Mouse (Mus musculus): ENCODE measurements around the gene Opn3.

Gene Opn3

DNA sequence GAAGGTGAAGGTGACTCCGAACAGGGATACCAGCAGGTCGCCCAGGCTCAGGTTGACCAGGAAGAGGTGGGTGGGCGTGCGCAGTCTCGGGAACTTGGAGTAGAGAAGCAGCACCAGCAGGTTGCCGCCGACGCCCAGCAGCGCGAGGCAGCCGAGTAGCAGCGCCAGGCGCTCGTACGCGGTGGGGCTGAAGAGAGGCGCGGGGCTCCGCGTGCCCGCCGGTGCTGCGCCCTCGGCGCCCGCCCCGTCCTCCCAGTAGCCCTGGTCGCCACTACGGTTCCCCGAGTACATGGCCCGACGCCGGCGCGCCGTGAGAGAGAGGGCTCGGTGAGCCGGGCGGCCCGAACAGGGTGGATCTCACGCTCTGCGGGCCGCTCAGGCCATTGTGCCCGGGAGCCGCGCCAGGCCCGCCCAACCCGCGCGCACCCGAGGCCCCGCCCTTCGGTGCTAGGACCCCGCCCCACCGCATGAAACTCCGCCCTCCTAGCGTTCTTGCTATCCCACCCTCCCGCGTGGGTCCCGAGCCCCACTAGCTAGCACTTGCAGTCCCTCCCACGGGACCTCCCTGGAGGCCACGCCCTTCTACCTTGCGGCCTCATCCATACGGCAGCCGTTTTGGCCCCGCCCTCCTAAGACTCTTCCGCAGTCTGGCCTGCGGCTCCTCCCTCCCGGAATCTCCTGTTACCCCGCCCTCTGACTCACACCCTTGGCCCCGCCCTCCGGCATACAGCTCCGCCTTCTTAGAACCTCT is at the start of gene Opn3, which contains the start of gene Chml:
TSS of gene Opn3 (minus strand) at position 531 of the 751 bp plus-strand sequence.
TSS of gene Chml (minus strand) at position 656 of the 751 bp plus-strand sequence.
- peak; percentile 97 for DNase-seq (ENCODE audit: low spot score)

DNA sequence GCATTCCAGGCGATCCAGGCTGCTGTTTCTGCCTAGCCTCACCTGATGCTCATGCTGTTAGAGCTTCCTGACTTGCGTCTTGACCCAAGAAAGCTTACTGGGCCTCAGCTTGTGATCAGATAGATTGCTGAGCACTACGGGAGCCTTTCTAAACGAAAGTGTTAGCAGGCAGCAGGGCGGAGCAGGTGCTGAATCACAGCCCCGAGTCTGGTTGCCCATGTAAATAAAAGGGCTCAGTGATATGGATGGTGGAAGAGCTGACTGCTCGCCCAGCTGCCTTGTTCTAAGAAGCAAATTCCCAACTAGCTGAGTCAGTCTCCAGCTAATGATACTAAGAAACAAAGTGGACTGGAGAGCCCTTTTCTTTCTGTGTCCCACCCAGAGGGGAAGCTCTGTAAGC is 33.2 kb upstream of the Opn3 start:
- no peak for DNase-seq (ENCODE audit: low spot score)

DNA sequence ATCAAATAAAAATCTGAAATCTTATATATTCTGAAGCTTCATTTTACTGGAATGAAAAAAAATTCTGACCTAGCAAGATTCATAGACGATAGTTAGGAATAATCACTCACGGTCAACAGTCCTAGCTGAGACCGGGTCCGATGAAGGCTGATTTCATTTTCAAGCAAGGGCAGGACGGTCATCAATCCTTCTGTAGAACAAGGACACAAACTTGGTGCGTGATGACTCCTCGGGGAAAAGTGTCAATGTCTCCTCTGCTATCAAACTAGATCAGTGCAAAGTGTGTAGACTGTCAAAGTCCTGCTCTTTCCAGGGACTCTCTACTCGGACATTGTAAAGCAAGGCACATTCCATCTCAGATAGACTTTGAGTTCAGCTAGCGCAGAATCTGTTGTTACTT is 24.3 kb upstream of the Opn3 start:
- DNase-seq (ENCODE audit: low spot score), result no peak

DNA sequence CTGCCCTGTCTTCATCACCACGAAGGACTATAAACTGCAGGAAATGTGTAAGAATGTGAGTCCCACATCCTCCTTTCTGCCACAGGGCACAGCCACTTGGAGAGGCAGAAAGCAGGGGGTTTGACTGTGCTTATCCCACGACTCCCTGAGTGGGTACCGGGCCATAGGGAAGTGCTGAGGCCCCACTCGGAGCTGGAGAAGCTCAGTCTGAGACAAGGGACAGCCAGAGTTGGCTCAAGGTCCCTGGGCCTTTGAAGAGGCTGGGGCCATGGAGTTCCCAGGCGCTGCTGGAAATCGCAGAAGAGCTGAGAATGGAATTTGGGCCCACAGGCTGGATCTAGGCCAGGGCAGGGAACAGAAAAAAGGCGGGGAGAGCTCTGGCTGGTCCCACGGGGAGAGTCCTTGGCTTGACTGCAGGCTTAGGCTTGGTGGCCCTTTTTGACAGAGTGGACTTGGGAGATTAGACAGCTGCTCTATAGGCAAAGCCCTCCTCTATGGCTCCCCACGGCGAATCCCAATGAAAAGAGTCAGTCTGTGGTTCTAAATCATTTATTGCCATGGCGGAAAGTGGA is 19.8 kb upstream of the Opn3 start:
- DNase-seq (ENCODE audit: low spot score), result no peak

DNA sequence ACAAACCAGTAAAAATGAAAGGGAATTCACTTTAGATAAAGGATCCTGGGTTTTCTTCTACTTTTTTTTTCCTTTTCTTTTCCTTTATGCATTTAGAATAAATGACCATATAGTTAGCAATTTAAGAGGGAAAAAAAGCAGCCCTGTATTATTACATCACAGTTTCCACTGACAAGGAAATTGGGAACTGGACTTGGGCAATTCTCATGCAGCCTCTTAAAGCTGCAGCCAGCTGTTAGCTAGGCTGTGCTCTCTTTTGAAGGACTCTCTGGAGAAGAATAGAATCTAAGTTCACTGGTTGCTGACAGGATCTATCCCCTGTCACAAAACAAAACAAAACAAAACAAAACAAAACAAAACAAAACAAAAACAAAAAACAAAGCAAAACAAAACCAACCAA is 15.4 kb upstream of the Opn3 start:
- DNase-seq (ENCODE audit: low spot score), result no peak

DNA sequence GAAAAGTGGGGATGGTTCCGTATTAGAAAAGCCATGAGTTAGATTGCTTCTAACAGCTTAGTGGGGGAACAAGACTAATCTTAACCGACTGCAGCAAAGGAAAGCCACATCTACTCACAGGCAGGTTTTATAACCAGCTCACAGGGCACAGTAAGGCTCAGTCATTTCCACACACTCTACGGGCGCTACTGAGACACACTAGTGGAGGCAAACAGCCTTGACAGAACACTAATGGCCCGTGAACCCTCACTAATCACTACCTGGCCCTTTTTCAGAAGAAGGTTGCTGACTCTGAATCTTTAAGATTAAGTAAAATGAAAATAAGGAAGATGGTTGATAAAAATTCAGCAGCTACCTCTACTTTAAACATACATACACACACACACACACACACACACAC is 15.0 kb upstream of the Opn3 start:
- no peak for DNase-seq (ENCODE audit: low spot score)

DNA sequence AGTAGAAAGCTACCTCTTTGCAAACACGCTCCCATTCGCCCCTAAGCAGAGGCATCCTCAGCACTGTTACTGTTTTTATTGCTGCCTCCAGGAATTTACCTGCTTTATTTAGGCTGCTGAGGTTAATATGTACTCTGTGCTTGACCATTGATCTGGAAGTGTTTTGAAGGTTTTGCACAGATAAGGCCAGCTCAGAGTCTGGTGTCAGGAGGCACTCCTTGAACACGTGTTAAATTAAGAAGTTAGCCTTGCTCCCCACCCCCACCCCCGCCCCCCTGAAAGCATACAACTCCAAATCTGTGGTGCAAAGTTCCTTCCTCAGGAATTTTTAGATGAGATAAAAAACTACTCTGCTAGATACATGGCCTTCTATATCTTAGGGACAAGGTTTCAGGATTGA is 8.6 kb upstream of the Opn3 start:
- no peak for DNase-seq (ENCODE audit: low spot score)

DNA sequence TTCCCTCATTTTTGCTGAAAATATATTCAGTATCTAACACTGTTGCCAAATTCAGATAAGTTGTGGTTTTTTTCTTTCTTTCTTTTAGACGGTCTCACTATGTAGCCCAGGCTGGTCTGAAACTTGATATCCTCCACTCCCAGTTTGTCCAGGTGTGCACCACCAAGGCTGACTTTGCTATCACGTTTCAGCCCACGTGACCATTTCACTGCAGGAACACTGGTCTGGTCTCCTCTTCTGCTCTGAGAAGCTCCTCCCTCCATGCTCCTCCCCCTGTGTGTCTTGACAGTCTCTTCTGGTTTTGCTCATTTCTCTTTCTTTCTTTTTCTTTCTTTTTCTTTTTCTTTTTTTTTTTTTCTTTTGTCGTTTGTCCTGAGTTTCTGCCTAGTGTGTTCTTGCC is 7.2 kb upstream of the Opn3 start:
- no peak for DNase-seq (ENCODE audit: low spot score)

DNA sequence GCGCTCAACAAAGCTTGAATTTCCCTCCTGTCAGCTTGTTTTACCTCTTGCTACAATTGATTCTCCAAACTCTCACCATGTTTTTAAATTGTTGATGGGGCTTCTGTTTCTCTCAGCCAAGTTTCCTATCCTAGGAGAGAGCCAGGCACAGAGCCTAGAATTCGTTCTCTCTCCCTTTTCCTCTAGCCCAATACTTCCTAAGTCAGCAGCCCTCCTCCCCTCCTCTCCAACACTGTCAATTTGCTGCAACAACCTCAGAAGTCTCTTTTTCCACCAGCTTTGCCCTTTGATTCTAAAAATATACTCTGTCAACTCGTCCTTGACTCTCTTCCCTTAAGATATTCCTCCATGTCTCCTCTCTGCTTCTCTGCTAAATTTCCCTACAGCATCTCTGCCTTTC is 6.8 kb upstream of the Opn3 start:
- no peak for DNase-seq (ENCODE audit: low spot score)

DNA sequence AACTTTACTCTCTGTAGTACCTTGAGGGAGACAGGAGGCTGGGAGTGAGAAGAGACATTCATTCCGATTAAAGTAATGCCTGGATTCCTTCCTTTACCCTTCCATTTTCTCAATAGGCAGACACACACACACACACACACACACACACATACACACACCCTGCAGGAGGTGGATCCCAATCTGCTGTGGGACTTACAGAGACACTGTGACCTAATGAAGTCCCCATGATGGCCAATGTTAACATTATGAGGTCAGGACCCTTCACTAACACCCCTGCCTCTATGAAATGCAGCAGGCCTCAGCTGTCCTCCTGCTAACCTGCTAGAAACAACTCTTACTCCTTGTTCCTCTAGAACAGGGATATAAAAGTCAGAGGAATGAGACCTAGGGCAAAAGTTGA is 5.7 kb upstream of the Opn3 start, which contains the start of gene Wdr64:
TSS of gene Wdr64 (plus strand) at position 301 of the 400 bp plus-strand sequence.
- no peak for DNase-seq (ENCODE audit: low spot score)

DNA sequence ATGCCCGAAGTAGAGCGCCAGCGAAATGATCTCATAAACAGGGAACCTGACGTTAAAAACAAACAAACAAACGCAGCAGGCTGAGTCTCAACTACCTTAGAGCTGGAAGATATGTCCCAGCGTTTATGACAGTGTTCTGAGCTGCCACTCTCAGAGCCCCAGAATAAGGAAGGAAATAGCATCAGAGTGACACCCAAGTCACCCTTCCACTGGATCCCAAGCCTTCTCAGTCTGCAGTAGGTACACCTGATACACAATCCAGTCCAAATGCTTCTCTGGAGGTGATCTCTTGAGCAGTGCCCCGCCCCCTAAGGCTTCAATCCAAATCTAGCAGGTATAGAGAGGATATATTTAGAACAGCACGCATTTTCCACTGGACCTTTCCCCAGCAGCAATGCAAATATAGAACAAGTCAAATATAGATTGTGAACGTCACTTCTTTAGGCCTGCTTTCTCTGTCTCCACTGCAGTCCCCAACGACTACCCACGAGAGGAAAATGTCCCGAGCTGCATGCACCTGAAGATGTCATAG is 919 bp upstream of the Opn3 start:
- DNase-seq (ENCODE audit: low spot score), result peak; percentile 21

DNA sequence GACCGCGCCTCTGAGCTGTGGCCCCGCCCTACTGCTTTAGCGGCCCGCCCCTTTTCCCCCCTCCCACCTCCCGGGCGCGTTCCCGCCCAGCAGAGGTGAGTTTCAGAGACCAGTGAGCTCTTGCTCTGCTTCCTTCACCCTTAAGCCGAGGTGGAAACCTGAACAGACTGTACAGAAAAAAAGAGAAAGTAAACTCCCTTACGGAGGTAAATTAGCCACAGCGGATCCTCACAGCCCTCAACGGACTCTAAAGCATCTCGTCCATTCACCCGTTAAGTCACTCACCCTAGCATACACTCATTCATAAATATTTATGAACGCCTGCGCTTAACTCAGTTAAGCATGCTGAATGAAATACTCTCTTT is 403 bp upstream of the Opn3 start:
- DNase-seq (ENCODE audit: low spot score), result no peak

DNA sequence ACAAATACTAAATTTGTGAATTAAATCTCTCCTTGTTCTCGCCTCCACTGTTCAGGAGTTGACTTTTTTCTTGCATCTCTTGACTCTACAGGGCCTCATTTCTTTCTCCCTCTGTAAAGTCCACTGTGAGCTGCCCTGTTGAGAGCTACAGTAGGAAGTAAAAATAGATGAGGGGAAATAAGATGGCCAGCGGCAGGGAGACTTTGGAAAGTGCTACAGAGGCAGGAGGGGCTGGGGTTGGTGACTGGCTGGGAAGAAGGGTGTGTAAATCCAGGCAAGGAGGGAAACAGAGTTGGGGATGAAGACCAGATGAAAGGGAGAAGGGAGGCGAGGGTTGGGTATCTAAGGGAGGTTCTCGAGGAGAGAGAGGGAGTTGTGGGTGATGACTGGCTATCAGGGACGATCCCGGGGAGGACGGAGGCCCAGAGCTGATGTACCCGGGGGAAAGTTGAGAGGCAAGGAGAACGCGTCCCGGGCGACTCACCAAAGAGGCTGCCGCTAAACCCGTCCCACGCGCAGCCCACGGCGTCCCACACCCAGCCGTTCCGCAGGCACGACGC is 810 bp downstream of the Opn3 start:
- DNase-seq (ENCODE audit: low spot score), result no peak

DNA sequence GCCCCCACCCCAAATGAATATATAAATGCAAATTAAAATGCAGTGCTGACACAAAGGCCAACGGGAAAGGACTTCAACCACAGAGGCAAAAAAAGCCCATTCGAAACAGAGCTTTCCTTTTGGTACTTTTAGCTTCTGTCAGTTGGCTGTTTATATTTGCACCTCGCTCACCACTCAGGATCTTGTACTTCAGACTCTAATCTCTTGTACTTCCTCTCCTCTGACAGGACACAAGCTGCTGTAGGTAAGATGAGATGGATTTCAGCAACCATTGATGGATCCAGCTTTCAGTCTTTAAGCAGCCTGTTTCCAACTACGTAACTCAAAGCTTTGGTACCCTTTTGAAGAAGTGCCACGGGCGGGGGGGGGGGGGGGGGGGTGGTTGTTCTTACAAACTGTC is 11.6 kb downstream of the Opn3 start:
- DNase-seq (ENCODE audit: low spot score), result no peak

DNA sequence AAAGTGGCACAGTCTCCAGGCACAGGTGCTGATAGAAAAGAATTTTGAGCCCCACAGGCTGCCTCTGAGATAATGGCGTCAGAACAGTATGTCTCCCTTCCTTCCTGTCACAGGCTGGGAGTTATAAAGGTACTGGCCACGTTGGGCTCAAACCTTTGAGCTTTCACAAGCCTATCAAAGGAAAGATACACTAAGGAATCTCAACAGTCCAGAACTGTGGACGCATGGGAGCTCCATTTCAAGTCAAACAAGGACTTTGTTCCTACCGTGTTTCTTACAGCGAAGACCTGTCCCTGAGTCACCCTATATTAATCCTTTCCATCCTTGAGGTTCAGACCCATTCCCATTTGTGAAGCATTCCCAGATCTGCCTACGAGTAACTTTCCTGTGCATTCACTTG is 15.1 kb downstream of the Opn3 start:
- no peak for DNase-seq (ENCODE audit: low spot score)

DNA sequence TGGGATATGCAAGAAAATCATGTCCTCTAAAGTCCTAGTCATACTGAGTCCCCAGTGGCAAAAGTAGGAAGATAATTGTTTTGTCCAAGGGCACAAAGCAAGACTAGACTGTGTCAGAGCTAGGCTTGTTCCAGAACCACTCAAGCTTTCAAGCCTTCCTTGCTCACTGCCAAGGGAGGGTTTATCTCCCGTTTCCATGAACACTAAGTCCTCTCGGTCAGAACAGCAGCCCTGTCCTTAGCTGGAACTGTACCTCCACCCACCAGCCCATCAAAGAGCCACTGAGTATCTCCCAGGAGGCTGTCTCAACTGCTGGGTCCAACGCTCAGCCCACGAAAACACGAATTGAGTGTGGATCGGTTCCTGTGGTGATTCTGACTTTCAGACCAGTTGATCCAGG is 17.5 kb downstream of the Opn3 start:
- no peak for DNase-seq (ENCODE audit: low spot score)

DNA sequence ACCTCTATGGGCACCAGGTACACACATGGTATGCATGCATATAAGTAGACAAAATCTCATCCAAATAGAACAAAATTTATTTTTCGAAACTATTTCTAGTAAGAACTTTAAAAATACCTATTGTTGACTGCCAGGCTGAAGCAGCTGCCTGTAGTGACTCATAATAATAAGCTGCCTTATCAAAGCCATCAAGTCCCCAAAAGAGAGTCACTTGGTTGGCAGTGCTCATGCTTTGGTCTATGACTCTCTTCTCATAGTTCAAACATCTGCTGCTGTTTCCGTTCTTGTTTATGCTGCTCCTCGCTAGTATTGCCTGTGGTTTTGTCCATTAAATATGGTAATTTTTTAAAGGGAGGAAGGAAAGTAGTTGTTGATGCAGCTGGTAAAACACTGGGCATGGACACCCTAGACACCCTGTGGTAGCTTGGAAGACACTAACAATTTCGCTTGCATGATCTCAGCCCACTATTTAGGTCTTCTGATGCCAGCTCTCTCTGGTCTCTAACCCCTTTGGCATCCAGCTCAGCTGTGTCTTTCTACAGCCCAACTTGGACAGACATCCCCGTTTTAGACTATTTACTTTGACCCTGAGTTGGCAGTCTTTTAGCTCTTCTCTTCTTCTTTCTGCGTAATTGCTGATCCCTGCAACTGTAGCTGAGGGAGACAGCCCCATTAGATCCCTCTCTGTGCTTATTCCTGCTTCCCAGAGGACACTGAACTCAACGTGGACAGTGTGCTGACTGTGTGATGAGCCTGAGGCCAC is 18.8 kb downstream of the Opn3 start:
- no peak for DNase-seq (ENCODE audit: low spot score)

DNA sequence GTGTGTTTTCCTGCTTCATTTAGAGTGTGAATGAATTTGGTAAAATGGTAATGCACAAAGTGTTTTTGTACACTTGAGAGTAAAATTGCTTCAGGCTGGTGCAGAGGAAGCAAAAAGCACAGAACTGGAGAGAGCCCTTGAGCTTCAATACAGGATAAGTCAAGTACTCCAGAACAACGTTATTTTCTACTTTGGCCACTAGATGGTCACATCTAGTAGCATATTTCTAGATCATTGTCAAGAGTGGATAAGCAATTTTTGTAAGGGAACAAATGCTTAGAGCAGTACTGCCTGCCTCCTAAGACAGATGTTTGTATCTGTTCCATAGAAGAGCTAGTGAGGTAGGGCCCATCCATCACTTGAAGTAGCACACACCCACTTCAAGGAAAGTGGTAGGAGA is 20.9 kb downstream of the Opn3 start:
- DNase-seq (ENCODE audit: low spot score), result no peak

DNA sequence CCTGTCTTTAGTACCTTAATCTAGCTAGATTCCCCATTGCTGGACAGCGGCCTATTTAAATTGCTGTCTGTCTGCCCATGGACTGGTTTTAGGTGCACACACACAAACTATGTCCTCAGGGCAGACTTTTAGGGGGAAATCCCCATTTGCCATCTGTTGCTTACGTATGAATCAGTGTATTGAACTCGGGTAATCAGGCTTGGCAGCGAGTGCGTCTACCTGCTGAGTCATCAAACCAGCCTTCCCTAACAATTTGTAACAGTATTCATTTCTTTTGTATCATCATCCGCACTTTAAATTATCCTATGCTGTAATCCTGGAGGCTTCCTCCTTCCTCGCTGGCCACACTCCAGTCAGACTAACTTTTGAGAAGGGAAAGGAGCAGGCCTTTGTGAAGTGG is 22.5 kb downstream of the Opn3 start:
- no peak for DNase-seq (ENCODE audit: low spot score)

DNA sequence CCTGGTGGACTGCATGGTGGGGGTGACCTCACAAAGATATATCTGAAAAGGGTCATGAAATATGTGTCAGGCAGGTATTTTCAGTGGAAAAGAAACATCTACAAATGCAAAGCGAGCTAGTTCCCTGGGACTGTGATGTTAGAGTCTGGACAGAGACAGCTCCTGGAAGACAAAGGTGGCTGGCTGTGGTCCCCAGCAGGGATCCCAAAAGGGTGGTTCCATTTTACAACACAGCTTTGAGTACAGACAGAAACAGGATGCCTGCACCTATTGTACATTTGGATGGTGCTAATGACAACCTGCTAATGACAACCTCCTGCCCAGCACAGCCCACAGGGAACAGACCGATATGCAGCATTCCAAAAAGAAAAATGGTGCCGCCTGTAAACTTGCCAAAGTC is 23.1 kb downstream of the Opn3 start:
- DNase-seq (ENCODE audit: low spot score), result no peak

DNA sequence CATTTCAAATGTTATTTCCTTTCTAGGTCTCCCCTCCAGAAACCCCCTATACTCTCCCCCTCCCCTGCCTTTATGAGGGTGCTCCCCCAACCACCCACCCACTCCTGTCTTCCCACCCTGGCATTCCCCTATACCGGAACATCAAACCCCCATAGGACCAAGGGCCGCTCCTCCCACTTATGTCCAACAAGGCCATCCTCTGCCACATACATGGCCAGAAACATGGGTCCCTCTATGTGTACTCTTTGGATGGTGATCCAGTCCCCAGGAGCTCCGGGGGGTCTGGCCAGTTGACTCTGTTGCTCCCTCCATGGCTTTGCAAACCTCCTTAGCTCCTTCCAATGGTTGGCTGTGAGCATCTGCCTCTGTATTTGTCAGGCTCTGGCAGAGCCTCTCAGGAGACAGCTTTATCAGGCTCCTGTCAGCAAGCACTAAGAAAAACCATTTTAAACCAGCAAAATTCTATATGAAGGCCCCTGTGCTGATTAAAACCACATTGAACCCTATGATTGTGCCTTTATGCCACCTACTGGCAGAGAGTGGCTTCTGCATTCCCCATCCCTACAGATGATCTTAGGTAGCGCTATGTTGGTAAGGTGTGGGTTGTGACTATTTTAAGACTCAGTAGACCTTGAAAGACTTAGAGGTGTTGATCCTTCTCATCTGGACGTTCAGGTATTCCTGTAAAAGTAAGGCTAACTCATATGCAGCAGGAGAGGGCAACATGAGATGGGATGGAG is 23.7 kb downstream of the Opn3 start:
- DNase-seq (ENCODE audit: low spot score), result peak; percentile 40

DNA sequence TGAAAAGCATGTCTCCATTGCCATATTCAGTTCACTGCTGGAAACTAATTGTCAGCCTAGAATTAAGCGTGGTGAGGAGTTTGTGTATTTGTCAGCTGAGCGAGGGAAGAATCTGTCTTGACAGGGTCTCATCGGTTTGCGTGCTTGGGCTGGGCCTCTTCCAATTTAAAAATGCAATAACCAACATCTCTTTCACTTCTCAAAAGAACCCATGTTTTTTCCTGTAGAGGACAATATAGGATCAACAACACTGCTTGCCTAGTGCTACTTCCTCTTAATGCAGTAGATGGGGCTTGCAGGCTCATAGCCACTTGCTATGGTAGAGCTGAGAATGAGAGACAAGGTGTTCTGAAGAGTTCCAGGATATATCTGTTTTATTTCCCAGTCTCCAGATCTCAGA is 32.7 kb downstream of the Opn3 start:
- no peak for DNase-seq (ENCODE audit: low spot score)

All from layer of hippocampus, adult 11-12 months (tissue).